Mouse (Mus musculus): ENCODE data around the gene Actr5. TPM values are rescaled to one million over a fixed set of nuclear protein-coding genes. Genes with fewer than 3 reads are reported as not detected.

Actr5 gene
- polyA plus RNA-seq, 1 experiment from 2014 or later: 14.7 TPM

DNA sequence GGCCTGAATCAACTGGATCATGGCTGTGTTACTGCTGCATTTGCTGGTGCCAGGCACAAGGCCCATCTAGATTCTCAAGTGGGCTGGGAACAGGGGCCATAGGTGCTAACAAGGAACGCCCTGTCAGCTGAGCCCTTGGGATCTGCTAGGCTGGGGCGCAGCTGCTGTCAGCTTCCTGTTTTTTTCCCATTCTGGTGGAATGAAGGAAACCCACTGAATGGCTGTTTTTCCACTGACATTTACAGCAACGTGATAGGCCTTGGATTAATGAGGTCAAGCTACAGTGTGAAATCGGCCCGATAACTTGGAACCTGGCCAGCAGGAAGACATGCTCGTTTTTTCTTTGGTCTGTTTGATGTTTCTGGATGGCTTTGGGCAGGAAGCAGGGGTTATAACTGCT lies 48.1 kb downstream of the Actr5 start:
- Histone ChIP-seq H3K27me3 (0 out of 2 replicates have a peak, but pooled peaks cover 9% of the 10 kb centered on the region), H3K9ac (replicated peaks) (no peak overlapping the region), H3K4me1 (peaks cover 40% of the 10 kb centered on the region), H3K27ac (replicated peaks) (peak overlapping the region; percentile 58), H3K4me3 (no peak overlapping the region), H3K4me2 (replicated peaks) (no peak overlapping the region), H3K9me3 (no peaks in the 10 kb centered on the region), H3K36me3 (no peaks in the 10 kb centered on the region)
- ATAC-seq (replicated peaks): no peak
- WGBS: 17% methylated on average over 6 of the region's 6 CpGs

DNA sequence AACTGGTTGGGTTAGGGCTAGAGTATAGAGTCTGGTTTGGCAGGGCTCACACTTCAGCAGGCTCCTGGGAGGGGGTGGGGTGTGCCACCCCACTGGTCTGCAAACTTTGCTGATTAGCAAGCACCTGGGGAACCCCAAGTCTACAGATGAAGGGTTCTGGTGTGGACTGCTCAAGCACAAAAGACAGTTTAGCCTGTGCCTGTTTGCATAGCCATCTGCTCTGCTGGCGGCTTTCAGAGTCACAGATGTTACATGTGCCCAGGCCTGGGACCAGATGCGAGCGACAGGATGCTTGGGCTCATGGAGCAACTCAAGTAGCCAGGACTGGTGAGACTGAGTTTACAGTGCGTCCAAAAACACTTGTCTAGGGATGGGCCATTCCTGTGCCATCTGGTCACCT lies 48.8 kb downstream of the Actr5 start:
- Histone ChIP-seq H3K9me3 (no peaks in the 10 kb centered on the region), H3K36me3 (no peaks in the 10 kb centered on the region), H3K27ac (replicated peaks) (peak overlapping the region; percentile 58), H3K4me3 (no peak overlapping the region), H3K9ac (replicated peaks) (no peak overlapping the region), H3K4me2 (replicated peaks) (no peak overlapping the region), H3K27me3 (0 out of 2 replicates have a peak, but pooled peaks cover 9% of the 10 kb centered on the region), H3K4me1 (peaks cover 35% of the 10 kb centered on the region)
- WGBS: 46% methylated on average over 4 of the region's 4 CpGs
- ATAC-seq (replicated peaks): peak; percentile 41; the same call in 1 of the 2 replicates

DNA sequence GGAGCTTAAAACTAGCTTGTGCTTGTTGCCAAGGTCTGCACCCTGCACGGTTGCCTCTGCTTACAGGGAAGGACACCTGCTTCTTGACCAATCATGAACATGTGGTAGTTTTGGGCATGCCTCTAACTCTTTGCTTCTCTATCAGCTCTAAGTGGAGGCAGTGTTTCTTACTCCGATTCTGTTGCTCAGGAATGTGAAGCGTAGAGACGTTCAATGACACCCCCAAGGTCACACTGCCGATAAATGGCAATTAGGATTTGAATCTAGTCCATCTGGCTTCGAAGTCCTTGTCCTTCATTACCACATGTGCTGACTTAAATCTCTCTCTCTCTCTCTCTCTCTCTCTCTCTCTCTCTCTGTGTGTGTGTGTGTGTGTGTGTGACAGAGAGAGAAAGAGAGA lies 49.4 kb downstream of the Actr5 start:
- Histone ChIP-seq H3K27ac (replicated peaks) (peak overlapping the region; percentile 58), H3K9ac (replicated peaks) (no peak overlapping the region), H3K4me3 (no peak overlapping the region), H3K4me2 (replicated peaks) (no peak overlapping the region), H3K4me1 (peaks cover 29% of the 10 kb centered on the region), H3K9me3 (no peaks in the 10 kb centered on the region), H3K36me3 (no peaks in the 10 kb centered on the region), H3K27me3 (0 out of 2 replicates have a peak, but pooled peaks cover 5% of the 10 kb centered on the region)
- no peak for ATAC-seq (replicated peaks)
- 76% methylated on average over 6 of the region's 6 CpGs for WGBS

DNA sequence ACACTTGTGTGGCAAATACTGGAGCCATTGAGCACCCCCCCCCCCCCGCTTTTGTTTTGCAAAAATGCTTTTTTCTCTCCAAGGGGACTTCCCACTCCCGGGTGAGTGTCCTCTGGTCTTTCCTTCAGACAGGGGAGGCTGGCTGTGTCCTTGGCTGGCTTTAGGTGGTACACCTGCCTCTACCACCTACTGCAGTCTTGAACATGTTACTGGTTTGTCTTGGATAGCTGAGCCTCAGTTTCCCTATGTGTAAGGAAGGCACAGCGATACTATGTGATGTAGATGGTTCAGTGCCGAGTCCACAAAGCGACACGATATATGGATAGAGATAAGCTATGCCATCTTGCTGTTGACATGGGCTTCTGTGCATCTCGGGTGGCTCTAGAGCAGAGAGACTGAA lies 50.1 kb downstream of the Actr5 start:
- Histone ChIP-seq H3K4me2 (replicated peaks) (no peak overlapping the region), H3K4me1 (peaks cover 29% of the 10 kb centered on the region), H3K9me3 (no peaks in the 10 kb centered on the region), H3K4me3 (no peak overlapping the region), H3K27ac (replicated peaks) (peak overlapping the region; percentile 64; the same call in 1 of the 2 replicates), H3K27me3 (0 out of 2 replicates have a peak, but pooled peaks cover under 1% of the 10 kb centered on the region), H3K36me3 (no peaks in the 10 kb centered on the region), H3K9ac (replicated peaks) (no peak overlapping the region)
- WGBS: 79% methylated on average over 7 of the region's 7 CpGs
- ATAC-seq (replicated peaks): no peak

DNA sequence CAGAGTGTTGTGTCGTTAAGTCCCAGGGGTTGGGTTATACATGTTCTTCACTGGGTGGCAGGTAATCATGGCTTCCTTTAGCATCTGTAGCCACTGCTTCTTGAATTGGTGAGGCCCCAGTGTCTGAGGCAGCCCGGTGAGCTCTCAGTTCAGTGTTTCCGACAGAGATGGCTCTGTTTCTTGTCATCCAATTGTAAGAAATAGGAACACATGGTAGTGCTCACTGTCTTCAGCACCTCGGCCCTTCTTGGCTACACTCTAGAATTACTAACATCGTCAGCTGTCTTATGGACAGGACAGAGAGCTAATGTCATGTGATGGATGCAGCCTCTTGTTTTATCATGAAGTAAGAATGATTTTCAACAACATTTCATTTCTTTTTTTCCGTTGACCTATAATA lies 50.5 kb downstream of the Actr5 start:
- no peak overlapping the region for H3K4me2 ChIP-seq (replicated peaks)
- no peaks in the 10 kb centered on the region for H3K27me3 ChIP-seq
- no peak for ATAC-seq (replicated peaks)
- H3K4me1 ChIP-seq: peaks cover 32% of the 10 kb centered on the region
- H3K9me3 ChIP-seq: no peaks in the 10 kb centered on the region
- no peaks in the 10 kb centered on the region for H3K36me3 ChIP-seq
- H3K27ac ChIP-seq (replicated peaks): peak overlapping the region; percentile 64
- WGBS: 71% methylated on average over 6 of the region's 6 CpGs
- H3K9ac ChIP-seq (replicated peaks): no peak overlapping the region
- H3K4me3 ChIP-seq: no peak overlapping the region

DNA sequence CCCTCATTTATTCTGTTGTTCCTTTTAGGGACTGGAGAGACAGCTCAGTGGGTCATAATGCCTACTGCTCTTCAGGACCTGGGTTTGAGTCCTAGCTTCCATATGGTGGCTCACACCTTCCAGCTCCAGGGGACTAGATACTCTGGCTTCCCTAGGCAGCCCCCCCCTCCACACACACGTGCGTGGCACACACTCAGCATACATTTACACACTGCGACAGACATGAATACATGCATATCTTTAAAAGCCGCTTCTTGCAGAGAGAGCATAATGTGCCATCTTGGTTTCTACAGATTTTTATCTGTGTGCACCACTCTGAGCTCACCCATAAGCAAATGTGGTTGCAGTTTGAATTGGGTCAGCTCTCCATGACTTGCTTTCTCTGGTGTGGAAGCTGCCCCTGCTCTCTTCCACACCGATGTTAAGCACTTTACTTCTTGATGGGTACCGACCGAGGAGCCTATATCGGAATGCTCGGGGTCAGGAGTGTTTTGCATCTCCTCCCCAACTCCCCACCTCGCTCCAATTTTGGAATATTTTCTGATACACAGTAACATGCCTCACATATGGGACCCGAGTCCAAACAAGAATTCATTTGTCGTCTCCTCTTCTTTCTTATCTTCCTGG lies 51.3 kb downstream of the Actr5 start:
- H3K27ac ChIP-seq (replicated peaks): peak overlapping the region; percentile 64
- no peak overlapping the region for H3K4me3 ChIP-seq
- H3K27me3 ChIP-seq: no peaks in the 10 kb centered on the region
- H3K9ac ChIP-seq (replicated peaks): no peak overlapping the region
- no peaks in the 10 kb centered on the region for H3K36me3 ChIP-seq
- H3K4me1 ChIP-seq: peaks cover 31% of the 10 kb centered on the region
- peak; percentile 53 for ATAC-seq (replicated peaks)
- H3K4me2 ChIP-seq (replicated peaks): no peak overlapping the region
- WGBS: 79% methylated on average over 12 of the region's 12 CpGs
- no peaks in the 10 kb centered on the region for H3K9me3 ChIP-seq

DNA sequence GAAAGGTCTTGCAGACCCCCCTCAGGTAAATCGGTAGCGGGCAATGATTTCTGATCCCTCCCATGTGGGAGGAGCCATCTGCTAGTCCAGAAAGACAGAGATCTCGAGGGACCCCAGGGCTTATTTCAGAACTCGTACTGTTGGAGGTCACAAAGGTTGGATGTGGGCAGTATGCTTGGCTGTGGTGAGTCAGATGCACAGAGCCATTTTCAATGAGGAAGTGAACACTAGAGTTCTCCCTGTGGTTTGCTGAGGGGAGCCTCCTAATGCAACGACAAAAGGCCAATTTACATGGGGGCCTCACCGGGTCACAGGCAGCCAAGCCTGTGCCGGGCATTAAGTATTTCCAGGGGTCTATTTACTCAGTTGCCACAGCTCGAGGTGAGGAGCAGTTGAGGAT lies 53.3 kb downstream of the Actr5 start:
- H3K27ac ChIP-seq (replicated peaks): no peak overlapping the region
- WGBS: 80% methylated on average over 8 of the region's 8 CpGs
- no peaks in the 10 kb centered on the region for H3K9me3 ChIP-seq
- no peak overlapping the region for H3K9ac ChIP-seq (replicated peaks)
- no peak for ATAC-seq (replicated peaks)
- H3K27me3 ChIP-seq: no peaks in the 10 kb centered on the region
- no peak overlapping the region for H3K4me3 ChIP-seq
- peaks cover 43% of the 10 kb centered on the region for H3K4me1 ChIP-seq
- no peak overlapping the region for H3K4me2 ChIP-seq (replicated peaks)
- H3K36me3 ChIP-seq: no peaks in the 10 kb centered on the region

DNA sequence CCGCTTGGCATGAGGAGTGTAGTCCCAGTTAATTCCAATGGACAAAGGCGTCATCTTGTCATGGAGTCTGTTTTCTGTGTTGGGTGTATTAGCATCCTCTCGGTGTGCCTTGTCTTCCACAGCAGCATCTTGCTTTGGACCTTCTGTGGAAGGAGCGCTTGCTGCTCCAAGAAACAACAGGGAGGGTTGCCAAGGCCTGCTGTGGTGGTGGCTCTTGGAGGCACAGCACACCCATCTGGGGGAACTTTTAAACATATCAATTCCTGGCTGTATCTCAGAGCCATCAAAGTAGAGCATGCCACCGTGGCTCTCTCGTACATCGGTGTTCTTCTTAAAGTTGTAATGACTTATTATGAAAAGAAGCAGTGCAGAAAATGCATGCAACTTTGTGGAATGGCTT lies 54.4 kb downstream of the Actr5 start:
- no peak overlapping the region for H3K4me3 ChIP-seq
- H3K27ac ChIP-seq (replicated peaks): no peak overlapping the region; the same call in 1 of the 2 replicates
- no peak overlapping the region for H3K9ac ChIP-seq (replicated peaks)
- 89% methylated on average over 7 of the region's 7 CpGs for WGBS
- no peaks in the 10 kb centered on the region for H3K27me3 ChIP-seq
- H3K4me2 ChIP-seq (replicated peaks): no peak overlapping the region
- H3K9me3 ChIP-seq: no peaks in the 10 kb centered on the region
- ATAC-seq (replicated peaks): no peak
- no peaks in the 10 kb centered on the region for H3K36me3 ChIP-seq
- H3K4me1 ChIP-seq: peaks cover 38% of the 10 kb centered on the region

DNA sequence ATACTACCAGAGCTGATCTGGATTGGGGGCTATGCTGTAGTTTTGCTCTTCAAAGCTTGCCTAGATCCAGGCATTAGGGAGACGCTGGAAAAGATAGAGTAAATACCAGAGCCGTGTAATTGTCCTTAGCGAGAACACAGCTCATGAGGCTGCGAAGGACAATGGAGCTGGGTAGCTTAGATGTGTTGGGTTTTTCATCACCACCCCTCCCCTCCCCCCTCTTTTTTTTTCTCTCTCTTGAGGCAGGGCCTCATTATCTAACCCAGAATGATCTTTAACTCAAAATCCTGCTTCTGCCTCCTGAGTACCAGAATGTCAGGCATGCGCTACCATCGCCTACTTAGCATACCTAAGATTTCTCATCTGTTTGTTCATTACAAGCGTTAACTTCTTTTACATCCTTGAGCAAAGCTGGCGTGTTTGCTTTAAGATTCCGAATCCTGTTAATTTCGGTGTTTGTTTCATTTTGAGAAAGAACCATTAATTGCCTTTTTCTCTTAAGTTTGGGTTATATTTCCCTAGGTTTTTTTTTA lies 55.7 kb downstream of the Actr5 start:
- Histone ChIP-seq H3K4me2 (replicated peaks) (no peak overlapping the region), H3K9ac (replicated peaks) (no peak overlapping the region), H3K9me3 (no peaks in the 10 kb centered on the region), H3K4me3 (no peak overlapping the region), H3K4me1 (peaks cover 43% of the 10 kb centered on the region), H3K27ac (replicated peaks) (no peak overlapping the region), H3K27me3 (no peaks in the 10 kb centered on the region), H3K36me3 (no peaks in the 10 kb centered on the region)
- WGBS: 54% methylated on average over 10 of the region's 10 CpGs
- no peak for ATAC-seq (replicated peaks)

DNA sequence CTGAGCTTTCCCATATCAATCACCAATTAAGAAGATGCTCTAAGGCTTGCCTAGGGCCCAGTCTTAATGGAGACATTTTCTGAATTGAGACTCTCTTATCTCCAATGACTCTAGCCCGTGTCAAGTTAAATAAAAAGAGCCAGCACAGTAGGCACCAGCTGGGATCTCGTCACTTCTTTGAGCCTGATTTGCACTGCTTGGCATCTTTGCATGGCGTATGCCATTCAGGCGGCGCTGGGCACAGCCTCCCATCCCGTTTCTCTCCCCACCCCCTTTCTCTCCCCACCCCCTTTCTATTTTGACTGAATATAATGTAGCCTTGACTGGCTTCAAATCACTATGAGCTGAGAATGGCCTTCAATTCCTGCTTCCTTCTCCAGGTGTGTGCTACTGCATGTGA lies 57.0 kb downstream of the Actr5 start:
- WGBS: 57% methylated on average over 6 of the region's 6 CpGs
- ATAC-seq (replicated peaks): 0 out of 2 replicates have a peak, but pooled peaks have one; percentile 14

DNA sequence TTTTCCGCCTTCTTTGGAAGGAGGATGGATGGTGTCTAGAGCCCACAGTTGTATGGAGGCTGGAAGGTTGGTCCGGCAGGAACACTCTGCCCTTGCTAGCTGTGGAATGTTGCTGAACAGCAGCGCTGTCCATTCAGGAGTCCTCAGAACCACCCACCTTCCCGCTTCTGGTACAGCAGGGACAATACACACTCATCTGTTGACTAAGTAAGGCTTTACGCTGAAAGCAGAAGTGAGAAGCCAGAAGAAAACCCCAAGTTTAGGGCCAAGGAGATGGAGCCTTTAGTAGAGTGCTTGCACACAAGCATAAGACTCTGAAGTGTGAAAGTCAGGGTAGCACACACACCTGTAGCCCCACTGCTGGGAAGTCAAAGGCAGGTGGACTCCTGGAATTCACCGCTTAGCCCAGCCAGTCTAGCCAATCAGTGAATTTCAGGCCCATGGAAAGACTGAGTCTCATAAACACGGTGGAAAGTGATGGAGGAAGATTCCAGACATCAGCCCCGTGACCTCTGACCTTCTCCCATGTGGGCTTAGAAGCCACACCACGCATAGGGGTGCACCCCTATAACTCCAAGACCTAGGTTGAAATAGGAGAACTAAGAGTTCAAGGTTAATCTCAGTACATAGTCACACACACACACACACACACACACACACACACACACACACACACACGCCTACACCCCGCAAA lies 57.8 kb downstream of the Actr5 start:
- Histone ChIP-seq H3K27me3 (no peaks in the 10 kb centered on the region), H3K4me2 (replicated peaks) (no peak overlapping the region), H3K4me3 (no peak overlapping the region), H3K9me3 (no peaks in the 10 kb centered on the region), H3K4me1 (peaks cover 41% of the 10 kb centered on the region), H3K36me3 (no peaks in the 10 kb centered on the region), H3K9ac (replicated peaks) (no peak overlapping the region), H3K27ac (replicated peaks) (peak overlapping the region; percentile 34; the same call in 1 of the 2 replicates)
- no peak for ATAC-seq (replicated peaks)
- 66% methylated on average over 11 of the region's 11 CpGs for WGBS

More for the DNA sequence above, 57.0 kb downstream of the Actr5 start:
- Histone ChIP-seq H3K4me2 (replicated peaks) (no peak overlapping the region), H3K36me3 (no peaks in the 10 kb centered on the region), H3K9me3 (no peaks in the 10 kb centered on the region), H3K9ac (replicated peaks) (no peak overlapping the region), H3K27ac (replicated peaks) (peak overlapping the region; percentile 47), H3K4me3 (no peak overlapping the region), H3K27me3 (no peaks in the 10 kb centered on the region), H3K4me1 (peaks cover 40% of the 10 kb centered on the region)

DNA sequence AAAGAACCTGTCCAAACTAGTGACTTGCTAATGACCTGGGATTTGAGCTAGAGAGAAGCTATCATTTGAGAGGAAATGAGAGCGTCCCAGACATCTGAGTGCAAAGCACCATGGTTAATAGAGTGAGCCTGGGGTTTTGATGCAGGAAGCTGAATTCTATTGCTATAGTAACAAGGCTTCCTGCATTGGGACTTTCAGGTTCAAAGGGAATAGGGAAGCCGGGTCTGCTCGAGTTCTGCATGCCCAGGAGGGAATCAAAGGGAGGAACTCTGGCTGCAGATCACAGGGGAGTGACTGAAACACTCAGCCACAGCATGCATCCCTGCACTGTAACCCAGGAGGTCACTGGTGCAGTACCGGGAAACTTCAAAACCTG lies 58.3 kb downstream of the Actr5 start:
- Histone ChIP-seq H3K4me3 (no peak overlapping the region), H3K36me3 (no peaks in the 10 kb centered on the region), H3K27me3 (no peaks in the 10 kb centered on the region), H3K4me2 (replicated peaks) (no peak overlapping the region), H3K27ac (replicated peaks) (peak overlapping the region; percentile 34; the same call in 1 of the 2 replicates), H3K4me1 (peaks cover 46% of the 10 kb centered on the region), H3K9me3 (no peaks in the 10 kb centered on the region), H3K9ac (replicated peaks) (no peak overlapping the region)
- no peak for ATAC-seq (replicated peaks)
- WGBS: 19% methylated on average over 4 of the region's 4 CpGs
